Mouse (Mus musculus): ENCODE measurements around the gene Renbp.

Gene Renbp

GRCm38 (mm10) chrX:73921285-73921822 is 9.3 kb downstream of the Renbp start:
- in situ Hi-C loops (cut with MboI) = no loop called here

GRCm38 (mm10) chrX:73918631-73919030 is 12.0 kb downstream of the Renbp start:
- in situ Hi-C loops (cut with MboI) = no loop called here

- in situ Hi-C loops (cut with MboI) = no loop called here
Measured at GRCm38 (mm10) chrX:73916945-73917344, 13.7 kb downstream of the Renbp start.

GRCm38 (mm10) chrX:73914827-73915703 is 15.6 kb downstream of the Renbp start:
- in situ Hi-C loops (cut with MboI) = no loop called here

- in situ Hi-C loops (cut with MboI) = no loop called here
Measured at GRCm38 (mm10) chrX:73911588-73911987, 19.1 kb downstream of the Renbp start.

GRCm38 (mm10) chrX:73911156-73911555 is 19.5 kb downstream of the Renbp start:
- in situ Hi-C loops (cut with MboI) = no loop called here

- in situ Hi-C loops (cut with MboI) = no loop called here
Measured at GRCm38 (mm10) chrX:73910451-73910850, 20.2 kb downstream of the Renbp start.

GRCm38 (mm10) chrX:73910049-73910448 is 20.6 kb downstream of the Renbp start:
- in situ Hi-C loops (cut with MboI) = no loop called here

- in situ Hi-C loops (cut with MboI) = no loop called here
Measured at GRCm38 (mm10) chrX:73897959-73898358, 32.7 kb downstream of the Renbp start.

- in situ Hi-C loops (cut with MboI) = no loop called here
Measured at GRCm38 (mm10) chrX:73895719-73896118, 34.9 kb downstream of the Renbp start, which contains the start of gene L1cam. TSS of gene L1cam (minus strand) at chrX:73896105.

GRCm38 (mm10) chrX:73892833-73893232 is 37.8 kb downstream of the Renbp start:
- in situ Hi-C loops (cut with MboI) = no loop called here

- in situ Hi-C loops (cut with MboI) = no loop called here
Measured at GRCm38 (mm10) chrX:73891551-73892152, 39.0 kb downstream of the Renbp start, which contains the start of gene Avpr2. TSS of gene Avpr2 (plus strand) at chrX:73892102.

GRCm38 (mm10) chrX:73881463-73881862 is 49.2 kb downstream of the Renbp start:
- in situ Hi-C loops (cut with MboI) = no loop called here

- in situ Hi-C loops (cut with MboI) = no loop called here
Measured at GRCm38 (mm10) chrX:73881036-73881427, 49.6 kb downstream of the Renbp start.

GRCm38 (mm10) chrX:73880194-73881035 is 50.2 kb downstream of the Renbp start:
- in situ Hi-C loops (cut with MboI) = no loop called here

- in situ Hi-C loops (cut with MboI) = no loop called here
Measured at GRCm38 (mm10) chrX:73877014-73877413, 53.6 kb downstream of the Renbp start.

- in situ Hi-C loops (cut with MboI) = no loop called here
Measured at GRCm38 (mm10) chrX:73875881-73876280, 54.8 kb downstream of the Renbp start.

All from mature B cell (primary cell).